ENCODE assay signal across 7 mouse cellular contexts in the genomic region with DNA sequence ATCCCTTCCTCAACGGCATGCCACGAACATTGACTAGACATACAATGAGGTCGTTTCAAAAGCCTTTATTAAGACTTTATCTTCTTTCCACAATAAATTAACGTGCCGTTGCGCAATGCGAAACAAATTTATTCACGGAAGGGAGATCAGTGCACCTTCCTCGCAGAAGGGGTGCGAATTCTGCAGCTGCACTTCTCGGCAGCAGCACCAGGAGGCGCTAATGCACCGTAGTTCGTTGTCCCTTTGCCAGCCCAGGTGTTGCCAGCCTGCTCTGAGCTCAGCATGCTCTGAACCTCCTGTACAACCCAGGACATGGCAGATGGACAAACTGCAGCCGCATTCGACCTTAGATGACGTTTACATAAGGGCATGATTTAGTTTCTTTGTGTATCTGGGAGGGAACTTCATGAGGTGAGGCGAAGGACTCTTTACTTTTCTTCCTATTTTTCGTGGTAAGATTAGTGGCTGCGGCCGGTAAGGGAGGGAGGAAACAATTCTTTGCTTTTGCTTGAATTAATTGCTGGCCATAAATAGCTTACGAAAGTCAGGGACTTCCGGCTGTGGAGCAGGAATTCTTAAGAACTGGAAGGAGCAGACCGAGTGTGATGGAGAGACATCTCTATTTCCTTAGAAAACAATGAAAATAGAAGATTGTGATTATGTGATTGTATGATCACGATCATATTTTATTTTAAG.
DNase-seq lines count a peak whose midpoint lies in the region; ATAC-seq lines count a peak whose summit lies in the region.

No protein-coding gene starts in this region.

- peak; percentile 95 for ATAC-seq in midbrain, embryonic 15.5 days (replicated peaks)
- peak; percentile 73; the same call in 1 of the 2 replicates for ATAC-seq in stomach, embryonic 16.5 days (ENCODE audit: insufficient read depth, low FRiP score)

- no peak overlapping the region for H3K27ac ChIP-seq in limb, embryonic 10.5 days
- H3K27ac ChIP-seq in midbrain, embryonic 15.5 days: no peak overlapping the region
- H3K27ac ChIP-seq in stomach, embryonic 16.5 days (ENCODE audit: low read length): no peak overlapping the region

- peak overlapping the region; percentile 35 for H3K4me2 ChIP-seq in midbrain, embryonic 15.5 days
- H3K4me2 ChIP-seq in stomach, embryonic 16.5 days (ENCODE audit: low read depth, low read length): peak overlapping the region; percentile 46

- DNase-seq in adrenal gland, postnatal 10 days: peak; percentile 84
- DNase-seq in cerebellum, postnatal 36 days: peak; percentile 87 to 92
- peak; percentile 49 to 80 for DNase-seq in heart, adult 18-20 months
- DNase-seq in kidney, adult 8-10 months: peak; percentile 15 to 69
- DNase-seq in limb, embryonic 10.5 days (ENCODE audit: low spot score): peak; percentile 86

- 26% methylated on average over 25 of the region's 25 CpGs for WGBS in limb, embryonic 10.5 days
- WGBS in midbrain, embryonic 15.5 days: 28% methylated on average over 25 of the region's 25 CpGs
- 17% methylated on average over 25 of the region's 25 CpGs for WGBS in stomach, embryonic 16.5 days

- H3K9me3 ChIP-seq in limb, embryonic 10.5 days (replicated peaks): no peaks in the 10 kb centered on the region
- no peaks in the 10 kb centered on the region for H3K9me3 ChIP-seq in midbrain, embryonic 15.5 days
- no peaks in the 10 kb centered on the region for H3K9me3 ChIP-seq in stomach, embryonic 16.5 days (replicated peaks; ENCODE audit: control insufficient read depth, low read length)

- no peaks in the 10 kb centered on the region for H3K36me3 ChIP-seq in limb, embryonic 10.5 days
- no peaks in the 10 kb centered on the region for H3K36me3 ChIP-seq in midbrain, embryonic 15.5 days (replicated peaks)
- no peaks in the 10 kb centered on the region for H3K36me3 ChIP-seq in stomach, embryonic 16.5 days (ENCODE audit: control insufficient read depth, insufficient read depth, low read length)

- H3K27me3 ChIP-seq in limb, embryonic 10.5 days (ENCODE audit: low read depth, poor library complexity, severe bottlenecking): no peaks in the 10 kb centered on the region
- H3K27me3 ChIP-seq in midbrain, embryonic 15.5 days (replicated peaks): no peaks in the 10 kb centered on the region
- H3K27me3 ChIP-seq in stomach, embryonic 16.5 days (ENCODE audit: control insufficient read depth, insufficient read depth, low read length): no peaks in the 10 kb centered on the region

- H3K4me1 ChIP-seq in limb, embryonic 10.5 days: 0 out of 2 replicates have a peak, but pooled peaks cover 5% of the 10 kb centered on the region
- no peaks in the 10 kb centered on the region for H3K4me1 ChIP-seq in midbrain, embryonic 15.5 days
- H3K4me1 ChIP-seq in stomach, embryonic 16.5 days (ENCODE audit: control insufficient read depth, insufficient read depth, low read length): peaks cover 5% of the 10 kb centered on the region

- no peak overlapping the region for H3K9ac ChIP-seq in midbrain, embryonic 15.5 days
- no peak overlapping the region for H3K9ac ChIP-seq in stomach, embryonic 16.5 days (ENCODE audit: low read length)

- no peak overlapping the region for H3K4me3 ChIP-seq in limb, embryonic 10.5 days
- H3K4me3 ChIP-seq in midbrain, embryonic 15.5 days: peak overlapping the region; percentile 26
- peak overlapping the region; percentile 13; the same call in 1 of the 2 replicates for H3K4me3 ChIP-seq in stomach, embryonic 16.5 days (replicated peaks; ENCODE audit: low read length)
